Mouse (Mus musculus): ENCODE measurements at regions not wholly inside any gene's neighbourhood (a gene's known extent, or its start where the extent isn't known, plus 50 kb on each side); places are given as distances from the start of the nearest gene placed in this dataset.

- Histone ChIP-seq H3K27ac (no peak overlapping the region), H3K27me3 (ENCODE audit: insufficient read depth, low read length) (no peaks in the 10 kb centered on the region), H3K4me2 (ENCODE audit: low read length) (no peak overlapping the region), H3K9ac (ENCODE audit: low read depth, low read length) (no peak overlapping the region), H3K4me1 (replicated peaks; ENCODE audit: insufficient read depth, low read length) (no peaks in the 10 kb centered on the region), H3K36me3 (ENCODE audit: insufficient read depth, low read length) (no peaks in the 10 kb centered on the region), H3K4me3 (replicated peaks; ENCODE audit: low read depth, low read length) (no peak overlapping the region), H3K9me3 (replicated peaks; ENCODE audit: low read length) (no peaks in the 10 kb centered on the region)
- no peak for TF ChIP-seq CTCF (IDR thresholded peaks at IDR 0.05; ENCODE audit: low read depth)
- ATAC-seq (replicated peaks; ENCODE audit: low FRiP score, low read depth) (no peak), DNase-seq (ENCODE audit: low spot score) (no peak)
- 70% methylated on average over 3 of the region's 3 CpGs for WGBS
Measured at GRCm38 (mm10) chr15:87952531-87952930, 408.4 kb downstream of the Fam19a5 start.

DNA sequence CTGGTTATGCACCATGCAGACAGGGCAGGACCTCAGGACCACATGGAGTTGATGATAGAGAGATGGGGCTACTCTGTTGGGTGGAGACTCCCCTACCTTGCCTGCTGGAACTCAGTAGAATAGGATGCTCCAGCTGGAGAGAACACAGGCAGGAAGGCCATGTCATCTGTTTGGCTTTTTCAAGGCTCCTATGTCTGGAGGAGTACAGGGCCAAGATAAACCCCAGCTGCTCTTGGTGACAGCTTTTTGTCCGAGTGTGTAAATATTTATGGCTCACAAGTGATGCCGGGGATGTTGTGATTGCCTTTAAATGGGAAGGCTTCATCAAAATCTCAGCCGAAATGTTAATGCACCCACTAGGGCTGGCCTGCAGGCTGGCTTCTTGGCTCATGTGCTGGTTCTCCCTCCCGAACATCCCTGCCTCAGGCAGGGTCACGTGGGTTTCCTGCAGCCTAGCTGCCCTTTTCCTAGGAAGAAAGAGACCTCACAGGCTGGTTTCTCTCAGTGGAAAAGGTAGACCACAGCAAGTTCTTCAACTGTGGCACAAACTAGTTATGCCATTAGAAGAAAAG, 411.7 kb downstream of the Fam19a5 start:
- no peak overlapping the region for H3K4me3 ChIP-seq (replicated peaks; ENCODE audit: low read depth, low read length)
- H3K9ac ChIP-seq (ENCODE audit: low read depth, low read length): no peak overlapping the region
- H3K36me3 ChIP-seq (ENCODE audit: insufficient read depth, low read length): no peaks in the 10 kb centered on the region
- TF ChIP-seq CTCF (IDR thresholded peaks at IDR 0.05; ENCODE audit: low read depth): no peak
- ATAC-seq (replicated peaks; ENCODE audit: low FRiP score, low read depth) (no peak), DNase-seq (ENCODE audit: low spot score) (no peak)
- H3K4me1 ChIP-seq (replicated peaks; ENCODE audit: insufficient read depth, low read length): no peaks in the 10 kb centered on the region
- no peak overlapping the region for H3K4me2 ChIP-seq (ENCODE audit: low read length)
- WGBS: 30% methylated on average over 5 of the region's 5 CpGs
- H3K9me3 ChIP-seq (replicated peaks; ENCODE audit: low read length): no peaks in the 10 kb centered on the region
- no peaks in the 10 kb centered on the region for H3K27me3 ChIP-seq (ENCODE audit: insufficient read depth, low read length)
- H3K27ac ChIP-seq: no peak overlapping the region

GRCm38 (mm10) chr15:87958866-87959265, 414.8 kb downstream of the Fam19a5 start:
- 92% methylated on average over 1 of the region's 1 CpGs for WGBS
- no peak overlapping the region for H3K27ac ChIP-seq
- ATAC-seq (replicated peaks; ENCODE audit: low FRiP score, low read depth) (no peak), DNase-seq (ENCODE audit: low spot score) (no peak)
- TF ChIP-seq CTCF (IDR thresholded peaks at IDR 0.05; ENCODE audit: low read depth): no peak
- H3K36me3 ChIP-seq (ENCODE audit: insufficient read depth, low read length): no peaks in the 10 kb centered on the region
- no peaks in the 10 kb centered on the region for H3K4me1 ChIP-seq (replicated peaks; ENCODE audit: insufficient read depth, low read length)
- no peak overlapping the region for H3K4me2 ChIP-seq (ENCODE audit: low read length)
- no peaks in the 10 kb centered on the region for H3K9me3 ChIP-seq (replicated peaks; ENCODE audit: low read length)
- H3K9ac ChIP-seq (ENCODE audit: low read depth, low read length): no peak overlapping the region
- no peak overlapping the region for H3K4me3 ChIP-seq (replicated peaks; ENCODE audit: low read depth, low read length)
- H3K27me3 ChIP-seq (ENCODE audit: insufficient read depth, low read length): no peaks in the 10 kb centered on the region

DNA sequence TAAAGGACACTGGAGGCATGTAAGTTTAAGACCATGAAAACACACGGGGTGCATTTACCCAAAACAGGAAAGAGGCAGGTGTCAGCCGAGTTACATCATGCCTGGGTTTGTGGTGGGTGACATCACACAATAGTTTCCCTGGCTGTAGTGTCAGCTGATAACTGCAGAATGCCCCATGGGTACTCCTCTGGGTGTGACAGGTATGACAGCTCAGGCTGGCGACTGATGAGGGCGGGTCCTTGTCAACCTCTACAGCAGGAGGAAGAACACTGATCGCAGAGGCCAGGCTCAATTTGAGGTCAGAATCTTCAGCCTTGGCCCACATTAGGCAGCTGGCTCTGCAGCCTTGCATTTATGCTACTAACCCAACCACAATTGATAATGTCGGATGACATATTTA, 428.5 kb downstream of the Fam19a5 start:
- Histone ChIP-seq H3K36me3 (ENCODE audit: insufficient read depth, low read length) (no peaks in the 10 kb centered on the region), H3K9ac (ENCODE audit: low read depth, low read length) (no peak overlapping the region), H3K4me2 (ENCODE audit: low read length) (no peak overlapping the region), H3K27me3 (ENCODE audit: insufficient read depth, low read length) (no peaks in the 10 kb centered on the region), H3K9me3 (replicated peaks; ENCODE audit: low read length) (no peaks in the 10 kb centered on the region), H3K27ac (no peak overlapping the region), H3K4me1 (replicated peaks; ENCODE audit: insufficient read depth, low read length) (no peaks in the 10 kb centered on the region), H3K4me3 (replicated peaks; ENCODE audit: low read depth, low read length) (no peak overlapping the region)
- TF ChIP-seq CTCF (IDR thresholded peaks at IDR 0.05; ENCODE audit: low read depth): no peak
- DNase-seq (ENCODE audit: low spot score) (no peak), ATAC-seq (replicated peaks; ENCODE audit: low FRiP score, low read depth) (no peak)
- WGBS: 80% methylated on average over 6 of the region's 6 CpGs

- Histone ChIP-seq H3K4me1 (replicated peaks; ENCODE audit: insufficient read depth, low read length) (no peaks in the 10 kb centered on the region), H3K4me2 (ENCODE audit: low read length) (no peak overlapping the region), H3K9me3 (replicated peaks; ENCODE audit: low read length) (no peaks in the 10 kb centered on the region), H3K9ac (ENCODE audit: low read depth, low read length) (no peak overlapping the region), H3K4me3 (replicated peaks; ENCODE audit: low read depth, low read length) (no peak overlapping the region), H3K36me3 (ENCODE audit: insufficient read depth, low read length) (no peaks in the 10 kb centered on the region), H3K27ac (no peak overlapping the region), H3K27me3 (ENCODE audit: insufficient read depth, low read length) (no peaks in the 10 kb centered on the region)
- no peak for ATAC-seq (replicated peaks; ENCODE audit: low FRiP score, low read depth)
- WGBS: 38% methylated on average over 5 of the region's 5 CpGs
- no peak for TF ChIP-seq CTCF (IDR thresholded peaks at IDR 0.05; ENCODE audit: low read depth)
- DNase-seq (ENCODE audit: low spot score): no peak
Measured at GRCm38 (mm10) chr15:87987322-87987985, 443.4 kb downstream of the Fam19a5 start.

DNA sequence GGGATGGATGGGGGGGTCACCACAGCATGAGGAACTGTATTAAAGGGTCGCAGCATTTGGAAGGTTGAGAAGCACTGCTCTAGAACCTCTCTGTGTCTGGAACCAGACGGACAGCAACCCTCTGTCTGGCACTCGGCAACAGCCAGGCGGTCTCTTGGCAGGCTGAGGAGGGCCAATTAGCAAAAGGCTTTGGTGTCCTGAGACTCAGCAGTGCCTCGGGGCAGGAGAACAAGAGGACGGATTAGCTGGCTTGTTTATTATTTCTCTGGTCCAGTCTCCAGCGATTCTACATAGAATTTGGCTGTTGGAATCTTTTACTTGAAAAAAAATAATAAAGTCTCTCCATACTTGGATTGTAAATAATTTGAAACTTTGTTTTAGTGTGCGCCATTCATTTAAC, 450.4 kb downstream of the Fam19a5 start:
- DNase-seq (ENCODE audit: low spot score) (no peak), ATAC-seq (replicated peaks; ENCODE audit: low FRiP score, low read depth) (no peak)
- TF ChIP-seq CTCF (IDR thresholded peaks at IDR 0.05; ENCODE audit: low read depth): no peak
- Histone ChIP-seq H3K4me3 (replicated peaks; ENCODE audit: low read depth, low read length) (no peak overlapping the region), H3K27ac (no peak overlapping the region), H3K9me3 (replicated peaks; ENCODE audit: low read length) (no peaks in the 10 kb centered on the region), H3K9ac (ENCODE audit: low read depth, low read length) (no peak overlapping the region), H3K4me2 (ENCODE audit: low read length) (no peak overlapping the region), H3K4me1 (replicated peaks; ENCODE audit: insufficient read depth, low read length) (no peaks in the 10 kb centered on the region), H3K36me3 (ENCODE audit: insufficient read depth, low read length) (no peaks in the 10 kb centered on the region), H3K27me3 (ENCODE audit: insufficient read depth, low read length) (no peaks in the 10 kb centered on the region)
- WGBS: 72% methylated on average over 8 of the region's 8 CpGs

GRCm38 (mm10) chr15:88017076-88017475, 473.0 kb downstream of the Fam19a5 start:
- no peak overlapping the region for H3K27ac ChIP-seq
- H3K4me1 ChIP-seq (replicated peaks; ENCODE audit: insufficient read depth, low read length): no peaks in the 10 kb centered on the region
- no peak overlapping the region for H3K9ac ChIP-seq (ENCODE audit: low read depth, low read length)
- no peak for ATAC-seq (replicated peaks; ENCODE audit: low FRiP score, low read depth)
- no peak overlapping the region for H3K4me2 ChIP-seq (ENCODE audit: low read length)
- no peak for DNase-seq (ENCODE audit: low spot score)
- no peaks in the 10 kb centered on the region for H3K27me3 ChIP-seq (ENCODE audit: insufficient read depth, low read length)
- 88% methylated on average over 5 of the region's 5 CpGs for WGBS
- TF ChIP-seq CTCF (IDR thresholded peaks at IDR 0.05; ENCODE audit: low read depth): no peak
- H3K4me3 ChIP-seq (replicated peaks; ENCODE audit: low read depth, low read length): no peak overlapping the region
- H3K9me3 ChIP-seq (replicated peaks; ENCODE audit: low read length): no peaks in the 10 kb centered on the region
- H3K36me3 ChIP-seq (ENCODE audit: insufficient read depth, low read length): no peaks in the 10 kb centered on the region
